Mouse (Mus musculus) small intestine, adult 2 months (tissue): ENCODE measurements around the gene Rtn2. TPM values are rescaled to one million over a fixed set of nuclear protein-coding genes. Genes with fewer than 3 reads are reported as not detected.

Source experiments
- H3K27ac ChIP-seq: fragments of 200-500 bp; 2 replicates; pipeline ENCODE4 v1.5.1; 2012; ENCODE audit warnings: low read depth, low read length, control low read depth, inconsistent platforms; ENCODE audit not compliant: insufficient read depth
- H3K27me3 ChIP-seq: fragments of 200-500 bp; 2 replicates; pipeline ENCODE4 v1.6.1; 2012; ENCODE audit warnings: mild to moderate bottlenecking, moderate library complexity, low read length, inconsistent platforms; ENCODE audit not compliant: control insufficient read depth, insufficient read depth
- H3K36me3 ChIP-seq: fragments of 200-500 bp; 2 replicates; pipeline ENCODE4 v1.6.1; 2012; ENCODE audit warnings: mild to moderate bottlenecking, low read length, control low read depth, inconsistent platforms; ENCODE audit not compliant: control insufficient read depth, insufficient read depth
- H3K4me1 ChIP-seq: fragments of 200-500 bp; 2 replicates; pipeline ENCODE4 v1.6.1; 2012; ENCODE audit warnings: low read length, inconsistent platforms, mixed read lengths; ENCODE audit not compliant: control insufficient read depth, insufficient read depth, insufficient read length
- H3K4me3 ChIP-seq: fragments of 200-500 bp; 2 replicates; pipeline ENCODE4 v1.5.1; 2012; ENCODE audit warnings: low read depth, mild to moderate bottlenecking, control low read depth, inconsistent platforms, low read length, moderate library complexity
- CTCF ChIP-seq: fragments of 200-500 bp; IDR thresholded peaks from 2 replicates; pipeline ENCODE4 v1.5.1; 2012; ENCODE audit warnings: low read depth, mild to moderate bottlenecking, control low read depth, inconsistent platforms, low read length, moderate library complexity, mixed read lengths; ENCODE audit not compliant: insufficient replicate concordance, insufficient read length; ENCODE audit errors: extremely low read depth
- POLR2A ChIP-seq: fragments of 200-500 bp; IDR thresholded peaks from 2 replicates; pipeline ENCODE4 v1.6.1; 2012; ENCODE audit warnings: low read depth, mild to moderate bottlenecking, control low read depth, inconsistent platforms, low read length, moderate library complexity
- WGBS: fragments of 180-500 bp; shearing (Covaris S2); methylation state at CpG from one replicate; pipeline ENCODE4 v1.1.7; 2018; 5-methylcytosine and 5-hydroxymethylcytosine counted together
- polyA plus RNA-seq: library from polyadenylated mRNA; depleted of rRNA; stranded (reverse); fragments of >200 nt; gene quantifications from 2 replicates; pipeline ENCODE4 v1.2.3, GENCODE M21; 2012

Rtn2 gene
- polyA plus RNA-seq, 1 experiment: 11.7 TPM

DNA sequence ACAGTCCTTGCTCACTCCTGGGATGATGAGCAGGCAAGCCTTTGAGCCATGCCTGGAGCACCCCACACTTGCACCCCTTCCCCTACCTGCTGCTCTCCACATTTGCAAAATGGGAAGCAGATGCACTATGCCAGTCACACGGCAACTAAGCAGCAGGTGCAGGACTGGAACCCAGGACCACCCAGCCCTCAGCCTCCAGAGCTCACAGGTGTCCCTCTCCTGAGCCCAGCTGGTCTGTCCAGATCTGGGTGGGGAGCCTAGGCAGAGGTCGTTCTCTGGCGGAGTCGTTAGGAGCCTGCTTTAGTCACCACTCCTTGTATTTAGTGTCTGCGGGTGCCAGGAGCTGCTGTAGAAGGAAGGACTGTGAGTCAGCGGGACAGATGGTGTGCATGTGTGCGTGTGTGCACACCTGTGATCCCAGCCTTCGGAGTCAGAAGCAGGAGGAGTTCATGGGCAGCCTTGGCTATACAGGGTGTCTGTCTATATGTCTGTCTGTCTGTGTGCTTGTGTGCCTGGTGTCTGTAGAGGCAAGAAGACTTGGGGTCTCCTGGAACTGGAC is 41.4 kb upstream of the Rtn2 start:
- Histone ChIP-seq H3K4me3 (no peak overlapping the region), H3K27ac (peak overlapping the region; percentile 71), H3K36me3 (peaks cover 14% of the 10 kb centered on the region), H3K4me1 (peaks cover 24% of the 10 kb centered on the region), H3K27me3 (no peaks in the 10 kb centered on the region)
- no peak for TF ChIP-seq POLR2A
- TF ChIP-seq CTCF: no peak
- WGBS: 38% methylated on average over 8 of the region's 8 CpGs

DNA sequence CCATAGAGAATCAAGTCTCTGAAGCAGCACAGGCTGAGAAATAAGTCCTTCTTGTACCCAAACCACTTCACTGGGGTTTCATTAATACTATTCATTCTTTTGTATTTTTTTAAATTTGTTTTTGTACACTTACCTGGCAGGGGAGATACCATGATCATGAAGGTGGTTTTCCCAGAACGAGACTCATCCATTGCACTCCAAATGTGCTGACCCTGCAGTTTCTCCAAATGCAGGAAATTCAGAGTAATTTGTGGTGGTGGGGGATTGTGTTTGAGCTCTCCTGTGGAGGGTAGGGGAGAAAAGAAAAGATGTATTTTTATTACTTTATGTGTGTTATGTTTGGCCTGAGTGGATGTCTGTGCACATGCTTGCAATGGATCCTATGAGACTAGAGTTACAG is 40.4 kb upstream of the Rtn2 start:
- no peak overlapping the region for H3K27ac ChIP-seq
- 94% methylated on average over 1 of the region's 1 CpGs for WGBS
- H3K4me1 ChIP-seq: peaks cover 19% of the 10 kb centered on the region
- TF ChIP-seq POLR2A: no peak
- TF ChIP-seq CTCF: no peak
- no peak overlapping the region for H3K4me3 ChIP-seq
- no peaks in the 10 kb centered on the region for H3K27me3 ChIP-seq
- peaks cover 16% of the 10 kb centered on the region for H3K36me3 ChIP-seq

DNA sequence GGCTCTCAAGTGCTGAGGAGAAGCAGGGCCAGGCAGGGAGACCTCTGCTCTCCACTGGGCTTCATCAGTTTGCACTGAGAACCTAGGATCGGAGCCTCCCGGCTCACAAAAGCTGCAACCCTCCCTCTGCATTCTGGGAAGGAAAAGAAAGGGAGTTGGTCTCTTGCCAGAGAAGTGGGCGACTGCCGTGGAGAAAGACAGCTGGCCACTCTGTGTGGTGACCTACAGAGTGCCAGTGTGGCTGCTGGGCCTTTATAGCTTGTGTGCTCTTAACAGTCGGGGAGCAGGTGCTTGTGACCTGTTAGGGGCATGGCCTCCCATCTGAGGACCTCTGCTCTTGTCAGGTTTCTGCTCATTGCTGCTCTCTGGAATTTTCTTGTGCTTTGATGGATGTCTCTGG is 38.6 kb upstream of the Rtn2 start:
- Histone ChIP-seq H3K36me3 (peaks cover 16% of the 10 kb centered on the region), H3K27me3 (no peaks in the 10 kb centered on the region), H3K27ac (no peak overlapping the region), H3K4me1 (peaks cover 26% of the 10 kb centered on the region), H3K4me3 (no peak overlapping the region)
- TF ChIP-seq CTCF (no peak), POLR2A (no peak)
- 60% methylated on average over 5 of the region's 5 CpGs for WGBS

DNA sequence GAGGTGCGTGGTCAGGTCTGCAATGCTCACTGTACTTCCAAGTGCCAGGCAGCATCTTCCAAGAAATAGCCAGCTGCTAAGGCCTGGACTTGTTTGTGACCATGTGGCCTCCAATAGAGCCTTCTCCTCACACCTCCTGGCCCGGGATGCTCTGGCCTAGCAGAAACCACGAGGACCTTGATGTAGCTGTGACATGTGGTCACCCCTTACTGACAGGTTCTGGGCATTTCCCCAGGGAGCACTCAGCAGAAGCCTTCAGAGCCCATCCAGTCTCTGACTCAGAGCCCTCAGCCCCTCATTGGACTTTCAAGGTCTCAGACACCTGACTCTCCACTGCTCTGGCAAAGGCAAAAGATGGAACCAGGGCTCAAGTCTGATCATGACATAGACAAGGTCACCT is 37.3 kb upstream of the Rtn2 start:
- peaks cover 16% of the 10 kb centered on the region for H3K36me3 ChIP-seq
- H3K27me3 ChIP-seq: no peaks in the 10 kb centered on the region
- WGBS: 87% methylated on average over 3 of the region's 3 CpGs
- TF ChIP-seq CTCF: no peak
- no peak for TF ChIP-seq POLR2A
- no peak overlapping the region for H3K27ac ChIP-seq
- H3K4me3 ChIP-seq: no peak overlapping the region
- peaks cover 30% of the 10 kb centered on the region for H3K4me1 ChIP-seq

DNA sequence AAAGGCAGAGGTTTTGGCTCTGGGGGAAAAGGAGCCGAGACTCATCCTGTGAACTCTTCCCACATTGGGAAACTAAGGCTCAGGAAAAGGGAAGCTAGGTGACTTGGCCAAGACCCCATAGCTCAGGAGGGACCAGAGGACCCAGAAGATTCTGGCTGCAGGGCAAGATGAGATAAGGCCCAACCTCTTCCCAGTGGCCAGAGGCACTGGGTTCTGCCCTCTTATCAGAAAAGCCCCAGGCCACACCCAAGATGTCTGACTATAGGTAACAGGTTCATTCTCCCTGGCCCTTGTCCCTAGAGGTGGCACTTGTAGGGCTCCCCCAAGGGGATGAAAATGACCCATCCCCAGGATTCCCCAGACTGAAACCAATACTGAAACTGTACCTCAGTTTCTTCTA is 35.6 kb upstream of the Rtn2 start:
- no peak overlapping the region for H3K27ac ChIP-seq
- H3K4me3 ChIP-seq: no peak overlapping the region
- 96% methylated on average over 1 of the region's 1 CpGs for WGBS

DNA sequence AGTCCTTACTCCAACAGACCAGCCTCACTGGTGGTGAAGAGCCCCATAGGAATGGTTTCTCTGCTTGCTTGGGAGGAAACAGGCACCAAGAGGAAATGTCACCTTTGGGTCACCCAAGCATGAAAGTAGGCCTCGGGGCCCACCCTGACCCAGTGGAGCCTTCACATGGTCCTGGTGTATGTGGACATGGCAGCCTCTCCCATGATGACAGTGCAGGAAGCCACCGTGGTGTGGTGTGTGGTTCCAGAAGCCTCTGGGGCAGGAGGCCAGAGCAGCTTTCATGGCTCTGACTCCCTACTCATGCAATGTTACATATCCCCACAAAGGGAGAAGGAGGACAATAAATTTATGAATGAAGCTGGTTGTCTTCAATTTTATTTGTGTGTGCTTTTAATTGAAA is 34.9 kb upstream of the Rtn2 start:
- TF ChIP-seq CTCF: no peak
- TF ChIP-seq POLR2A: no peak
- Histone ChIP-seq H3K27ac (no peak overlapping the region), H3K36me3 (peaks cover 16% of the 10 kb centered on the region), H3K4me3 (no peak overlapping the region), H3K27me3 (no peaks in the 10 kb centered on the region), H3K4me1 (peaks cover 25% of the 10 kb centered on the region)
- WGBS: 93% methylated on average over 2 of the region's 2 CpGs

More for the DNA sequence above, 35.6 kb upstream of the Rtn2 start:
- TF ChIP-seq POLR2A: no peak
- TF ChIP-seq CTCF: no peak
- Histone ChIP-seq H3K27me3 (no peaks in the 10 kb centered on the region), H3K4me1 (peaks cover 22% of the 10 kb centered on the region), H3K36me3 (peaks cover 16% of the 10 kb centered on the region)

DNA sequence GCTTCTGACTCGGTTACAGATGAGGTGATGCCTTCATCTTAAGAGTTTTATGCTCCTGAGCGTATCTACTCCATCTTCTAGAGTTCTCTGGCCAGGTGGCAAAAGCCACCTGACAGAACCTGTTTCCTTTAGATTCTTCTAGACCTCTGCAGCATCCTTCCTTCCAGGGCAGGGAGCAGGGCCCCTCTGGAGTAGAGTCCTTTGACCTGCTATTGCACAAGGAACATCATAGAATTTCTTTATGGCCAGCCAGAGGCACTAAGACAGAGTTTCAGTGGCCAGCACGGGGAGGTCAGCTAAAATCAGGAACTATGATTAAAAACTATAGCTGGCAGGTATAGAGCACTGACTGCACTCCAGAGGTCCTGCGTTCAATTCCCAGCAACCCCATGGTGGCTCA is 30.3 kb upstream of the Rtn2 start:
- no peak for TF ChIP-seq POLR2A
- TF ChIP-seq CTCF: no peak
- Histone ChIP-seq H3K36me3 (peaks cover 24% of the 10 kb centered on the region), H3K27ac (peak overlapping the region; percentile 29; the same call in 1 of the 2 replicates), H3K27me3 (no peaks in the 10 kb centered on the region), H3K4me3 (no peak overlapping the region), H3K4me1 (peaks cover 21% of the 10 kb centered on the region; the same call in 1 of the 2 replicates)
- 61% methylated on average over 4 of the region's 4 CpGs for WGBS
